Mouse (Mus musculus): ENCODE measurements around the gene Comtd1.

DNA sequence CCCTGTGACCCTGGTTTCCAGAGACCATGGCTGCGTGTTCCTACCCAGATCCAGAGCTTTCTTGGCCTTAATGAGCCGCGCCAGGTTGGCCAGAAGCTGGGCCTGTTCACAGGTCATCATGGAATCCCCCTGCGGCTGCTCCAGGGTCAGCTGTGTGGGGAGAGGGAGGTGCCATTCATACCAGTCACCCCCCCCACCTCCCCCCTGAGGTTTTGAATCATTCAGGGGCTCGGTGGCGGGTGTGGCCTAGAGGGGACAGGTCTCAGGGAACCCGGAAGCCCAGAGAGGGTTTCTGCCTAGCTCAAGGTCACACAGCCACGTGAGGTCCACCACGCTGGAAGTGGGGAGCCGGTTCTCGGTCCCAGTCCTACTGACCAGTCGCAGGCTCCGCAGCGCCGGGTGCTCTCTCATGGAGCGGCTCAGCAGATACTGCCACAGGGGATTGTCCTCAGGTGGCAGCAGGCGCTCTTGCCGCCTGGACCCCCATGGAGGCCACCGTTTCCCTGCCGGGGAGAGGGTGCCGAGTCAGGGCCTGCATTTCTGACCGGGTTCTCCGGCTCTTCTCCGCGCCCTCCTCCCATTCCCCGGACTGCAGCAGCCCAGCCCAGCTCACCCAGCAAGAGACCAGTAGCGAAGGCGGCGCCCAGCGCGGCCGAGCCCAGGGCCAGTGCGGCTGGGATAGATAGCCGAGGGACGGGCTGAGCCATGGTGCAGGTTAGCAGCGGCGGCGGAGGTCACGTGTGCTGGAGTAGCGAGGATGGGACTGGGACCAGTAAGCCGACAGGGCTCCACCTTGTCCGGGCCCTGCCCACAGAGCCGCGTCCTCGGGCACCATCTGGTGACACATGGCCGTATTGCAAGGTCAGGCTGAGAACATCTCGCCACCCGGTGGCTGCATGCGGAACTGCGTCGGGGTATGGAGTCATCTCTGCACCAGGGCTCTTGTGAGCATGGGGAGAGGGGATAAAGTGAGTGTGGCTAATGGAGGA, at the start of gene Comtd1:
- no peak for TF ChIP-seq POLR2A (IDR thresholded peaks at IDR 0.05; ENCODE audit: control insufficient read depth, extremely low read depth, insufficient read depth, low read length, poor library complexity)
- peak; percentile 99 for TF ChIP-seq CTCF (IDR thresholded peaks at IDR 0.05; ENCODE audit: borderline replicate concordance, control insufficient read depth, extremely low read depth, insufficient read depth, low read length, poor library complexity)

Data from thymus, adult 2 months (tissue).